ENCODE assay signal across 12 mouse cellular contexts in the genomic region with DNA sequence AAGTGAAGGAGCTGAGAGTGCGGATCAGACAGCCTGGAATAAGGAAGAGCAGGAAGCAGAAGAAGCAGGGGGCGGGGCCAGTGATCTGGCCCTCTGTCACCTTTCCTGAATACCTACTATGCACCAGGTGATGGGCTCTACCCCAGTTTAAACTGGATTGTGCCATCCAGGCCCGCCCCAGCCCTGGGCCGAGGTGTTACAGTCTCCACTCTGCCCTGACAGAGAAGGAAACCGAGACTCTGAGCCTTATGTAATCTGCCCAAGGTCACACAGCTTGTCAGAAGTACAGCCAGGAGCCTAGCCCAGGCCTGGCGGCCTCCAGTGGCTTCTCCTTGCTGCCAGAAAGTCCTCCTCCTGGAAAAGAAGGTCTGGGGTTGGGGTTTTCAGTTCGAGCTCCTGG. TPM values are rescaled to one million over a fixed set of nuclear protein-coding genes. Genes with fewer than 3 reads are reported as not detected.
DNase-seq lines count a peak whose midpoint lies in the region; ATAC-seq lines count a peak whose summit lies in the region.
"Had no signal": no experiment of that assay in that cellular context is flagged by ENCODE, and none has a peak within 500 bp of the region (broad histone marks: within the 10 kb centered on the region; RNA-seq: fewer than 3 reads in every experiment).

No protein-coding gene starts in this region.

- intact Hi-C loops in heart, postnatal 36 days (cut with DNase I) = no loop called here
- intact Hi-C loops in left cerebral cortex, postnatal 36 days (cut with DNase I) = loop anchor here (2.0 kb wide), 1 partner anchor 33 kb away; no protein-coding TSS in a partner anchor

- H3K9ac ChIP-seq in midbrain, embryonic 14.5 days (replicated peaks; ENCODE audit: low read length) = no peak overlapping the region; the same call in 1 of the 2 replicates

- peak overlapping the region; percentile 63 for H3K27ac ChIP-seq in midbrain, embryonic 10.5 days (replicated peaks)
- H3K27ac ChIP-seq in midbrain, embryonic 14.5 days (replicated peaks; ENCODE audit: low read depth, low read length) = no peak overlapping the region

- WGBS in midbrain, embryonic 10.5 days = 13% methylated on average over 7 of the region's 7 CpGs
- 15% methylated on average over 7 of the region's 7 CpGs for WGBS in midbrain, embryonic 14.5 days

- no peak overlapping the region for H3K4me3 ChIP-seq in midbrain, embryonic 10.5 days
- no peak overlapping the region for H3K4me3 ChIP-seq in midbrain, embryonic 14.5 days (replicated peaks; ENCODE audit: low read depth, low read length)

- H3K9me3 ChIP-seq in midbrain, embryonic 10.5 days (replicated peaks) = no peaks in the 10 kb centered on the region
- no peaks in the 10 kb centered on the region for H3K9me3 ChIP-seq in midbrain, embryonic 14.5 days (ENCODE audit: control insufficient read depth, low read length)

- peak; percentile 91 for DNase-seq in heart, adult 11 months
- DNase-seq in heart, postnatal 36 days = no peak
- no peak for DNase-seq in midbrain, embryonic 10.5 days (ENCODE audit: low spot score)
- no peak for DNase-seq in midbrain, embryonic 14.5 days
- DNase-seq in adrenal gland, postnatal 36 days = peak; percentile 67 to 78
- DNase-seq in kidney, postnatal 36 days = peak; percentile 69 to 81
- DNase-seq in left cerebral cortex, postnatal 36 days (ENCODE audit: low spot score in 2 of 2) = no peak
- DNase-seq in urinary bladder, postnatal 25 days (ENCODE audit: low spot score) = no peak
- DNase-seq: lung, adult 2 months had no signal

- H3K4me1 ChIP-seq in midbrain, embryonic 10.5 days = peaks cover 70% of the 10 kb centered on the region
- H3K4me1 ChIP-seq in midbrain, embryonic 14.5 days (ENCODE audit: control insufficient read depth, insufficient read depth, low read length) = peaks cover 6% of the 10 kb centered on the region

- no peak for ATAC-seq in midbrain, embryonic 14.5 days (ENCODE audit: low FRiP score, low TSS enrichment)

- no peak overlapping the region for H3K4me2 ChIP-seq in midbrain, embryonic 14.5 days (ENCODE audit: low read length)

- peaks cover 93% of the 10 kb centered on the region for H3K27me3 ChIP-seq in midbrain, embryonic 10.5 days (ENCODE audit: low read depth, poor library complexity, severe bottlenecking)
- H3K27me3 ChIP-seq in midbrain, embryonic 14.5 days (ENCODE audit: control insufficient read depth, insufficient read depth, low read length) = peaks cover 14% of the 10 kb centered on the region; the same call in 1 of the 2 replicates

- H3K36me3 ChIP-seq in midbrain, embryonic 10.5 days = no peaks in the 10 kb centered on the region
- H3K36me3 ChIP-seq in midbrain, embryonic 14.5 days (ENCODE audit: control insufficient read depth, insufficient read depth, low read length) = no peaks in the 10 kb centered on the region

RNA-seq across cellular contexts. Expression of a gene that starts 31.7 kb away (rescaled TPM):
- total RNA-seq in heart, postnatal 36 days (2021) = not detected
- 0.05 and 0.09 TPM in 2 replicates for polyA plus RNA-seq in midbrain, embryonic 10.5 days (2016; fragmentation: Nextera tagmentation; extraction: Ambion mirVana)
- 10.9 and 12.7 TPM in 2 replicates for polyA plus RNA-seq in midbrain, embryonic 14.5 days (2014; fragmentation: Nextera tagmentation; extraction: Ambion mirVana)
- not detected for total RNA-seq in adrenal gland, postnatal 36 days (2021)
- 10 to 100 TPM; 65.2 to 77.3 TPM for total RNA-seq in left cerebral cortex, postnatal 36 days (2021)
- total RNA-seq: common myeloid progenitor, adult 5-6 weeks; neutrophil, adult 5-6 weeks had no signal
- polyA plus RNA-seq: large intestine, adult 2 months; lung, adult 2 months had no signal

RNA-seq across cellular contexts. Expression of a gene that starts 50.4 kb away (rescaled TPM):
- total RNA-seq in heart, postnatal 36 days (2021) = 1 to 10 TPM; 4.6 to 7.0 TPM
- polyA plus RNA-seq in midbrain, embryonic 10.5 days (2016; fragmentation: Nextera tagmentation; extraction: Ambion mirVana) = 1.0 and 1.6 TPM in 2 replicates
- polyA plus RNA-seq in midbrain, embryonic 14.5 days (2014; fragmentation: Nextera tagmentation; extraction: Ambion mirVana) = 0.95 and 1.2 TPM in 2 replicates
- total RNA-seq in adrenal gland, postnatal 36 days (2021) = not detected
- 100 to 1,000 TPM; 225 to 274 TPM for total RNA-seq in left cerebral cortex, postnatal 36 days (2021)
- total RNA-seq: common myeloid progenitor, adult 5-6 weeks; neutrophil, adult 5-6 weeks had no signal

Comparison
In these comparisons a context has a peak if more than half of its experiments do, and no peak if none do; other contexts are left out.
1. DNase-seq: peak in heart, adult 11 months (single experiment), adrenal gland, postnatal 36 days (2 of 2) and kidney, postnatal 36 days (2 of 2); none in heart, postnatal 36 days (0 of 2), midbrain, embryonic 10.5 days (single experiment), midbrain, embryonic 14.5 days (single experiment), left cerebral cortex, postnatal 36 days (0 of 2) and urinary bladder, postnatal 25 days (single experiment).
2. RNA of a gene that starts 31.7 kb away (total RNA-seq): 65.2 to 77.3 TPM in left cerebral cortex, postnatal 36 days; not detected in heart, postnatal 36 days and not detected in adrenal gland, postnatal 36 days; every median in the first group is over 10 times any median in the second.
3. RNA of a gene that starts 50.4 kb away (total RNA-seq): 225 to 274 TPM in left cerebral cortex, postnatal 36 days; 4.6 to 7.0 TPM in heart, postnatal 36 days and not detected in adrenal gland, postnatal 36 days; every median in the first group is over 10 times any median in the second.